ENCODE assay signal across 11 mouse cellular contexts in the genomic region with DNA sequence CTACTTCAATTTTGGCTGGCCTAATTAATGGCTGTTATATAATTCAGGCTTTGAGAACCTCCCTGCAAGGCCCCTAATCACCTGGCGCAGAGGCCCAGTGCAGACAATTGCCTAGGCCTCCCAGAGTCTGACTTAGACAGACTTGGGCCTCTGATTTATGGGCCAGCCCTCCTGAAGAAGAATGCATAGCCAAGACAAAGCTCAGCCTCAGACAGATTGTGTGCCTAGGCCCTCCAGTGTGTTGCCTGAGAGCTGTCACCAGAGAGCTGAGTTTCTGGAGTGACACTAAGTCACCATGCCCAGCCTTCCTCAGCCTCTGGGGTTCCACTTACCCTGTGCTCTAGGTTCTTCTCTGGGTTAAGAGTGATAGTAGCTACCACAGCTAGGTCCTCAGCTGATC.
DNase-seq lines count a peak whose midpoint lies in the region; ATAC-seq and TF ChIP-seq lines count a peak whose summit lies in the region.
"Had no signal": no experiment of that assay in that cellular context is flagged by ENCODE, and none has a peak within 500 bp of the region (broad histone marks: within the 10 kb centered on the region; RNA-seq: fewer than 3 reads in every experiment).

No protein-coding gene starts in this region.

- no peaks in the 10 kb centered on the region for H3K36me3 ChIP-seq in kidney, postnatal 0 days (ENCODE audit: insufficient read depth, low read length)
- H3K36me3 ChIP-seq in forebrain, embryonic 11.5 days (ENCODE audit: control insufficient read depth, insufficient read depth, low read length): no peaks in the 10 kb centered on the region; the same call in 1 of the 2 replicates
- H3K36me3 ChIP-seq in hindbrain, embryonic 12.5 days: no peaks in the 10 kb centered on the region
- peaks cover 11% of the 10 kb centered on the region; the same call in 1 of the 2 replicates for H3K36me3 ChIP-seq in neural tube, embryonic 12.5 days

- H3K4me3 ChIP-seq in kidney, postnatal 0 days (replicated peaks; ENCODE audit: low read depth, low read length): no peak overlapping the region
- H3K4me3 ChIP-seq in forebrain, embryonic 11.5 days (ENCODE audit: low read depth, low read length): no peak overlapping the region
- no peak overlapping the region for H3K4me3 ChIP-seq in hindbrain, embryonic 12.5 days
- H3K4me3 ChIP-seq in neural tube, embryonic 12.5 days: no peak overlapping the region

- no peaks in the 10 kb centered on the region for H3K9me3 ChIP-seq in kidney, postnatal 0 days (replicated peaks; ENCODE audit: low read length)
- H3K9me3 ChIP-seq in forebrain, embryonic 11.5 days (ENCODE audit: control insufficient read depth, low read length): no peaks in the 10 kb centered on the region
- no peaks in the 10 kb centered on the region for H3K9me3 ChIP-seq in hindbrain, embryonic 12.5 days (replicated peaks)
- H3K9me3 ChIP-seq in neural tube, embryonic 12.5 days: no peaks in the 10 kb centered on the region

- no peak for TF ChIP-seq CTCF in kidney, postnatal 0 days (IDR thresholded peaks at IDR 0.05; ENCODE audit: low read depth)

- no peak overlapping the region for H3K4me2 ChIP-seq in kidney, postnatal 0 days (ENCODE audit: low read length)
- no peak overlapping the region for H3K4me2 ChIP-seq in forebrain, embryonic 11.5 days (ENCODE audit: low read depth, low read length, severe bottlenecking)
- no peak overlapping the region for H3K4me2 ChIP-seq in hindbrain, embryonic 12.5 days (replicated peaks)
- H3K4me2 ChIP-seq in neural tube, embryonic 12.5 days (replicated peaks): no peak overlapping the region
- H3K4me2 ChIP-seq: liver, embryonic 11.5 days had no signal

- WGBS in kidney, postnatal 0 days: 46% methylated on average over 1 of the region's 1 CpGs
- 60% methylated on average over 1 of the region's 1 CpGs for WGBS in forebrain, embryonic 11.5 days
- WGBS in hindbrain, embryonic 12.5 days: 60% methylated on average over 1 of the region's 1 CpGs
- WGBS in neural tube, embryonic 12.5 days: 15% methylated on average over 1 of the region's 1 CpGs

- 0 out of 2 replicates have a peak, but pooled peaks have one; percentile 29 for ATAC-seq in kidney, postnatal 0 days (replicated peaks; ENCODE audit: low FRiP score, low read depth)
- peak; percentile 58; the same call in 1 of the 2 replicates for ATAC-seq in forebrain, embryonic 11.5 days (replicated peaks; ENCODE audit: low FRiP score)
- peak; percentile 58; the same call in 1 of the 2 replicates for ATAC-seq in hindbrain, embryonic 12.5 days (ENCODE audit: low FRiP score)
- peak; percentile 87 for ATAC-seq in neural tube, embryonic 12.5 days (ENCODE audit: low FRiP score, low read depth)
- no peak for ATAC-seq in activated CD4-positive, CD25-positive, alpha-beta regulatory T cell, adult 4 months
- ATAC-seq: inflammation-experienced regulatory T-cells, adult 6 months had no signal

- H3K27ac ChIP-seq in kidney, postnatal 0 days: no peak overlapping the region
- 0 out of 2 replicates have a peak overlapping the region, but pooled peaks have one; percentile 3 for H3K27ac ChIP-seq in forebrain, embryonic 11.5 days (ENCODE audit: low read depth, low read length)
- H3K27ac ChIP-seq in hindbrain, embryonic 12.5 days: 0 out of 2 replicates have a peak overlapping the region, but pooled peaks have one; percentile 35
- peak overlapping the region; percentile 42; the same call in 1 of the 2 replicates for H3K27ac ChIP-seq in neural tube, embryonic 12.5 days

- H3K9ac ChIP-seq in kidney, postnatal 0 days (ENCODE audit: low read depth, low read length): no peak overlapping the region
- no peak overlapping the region for H3K9ac ChIP-seq in forebrain, embryonic 11.5 days (ENCODE audit: low read length)
- H3K9ac ChIP-seq in hindbrain, embryonic 12.5 days: no peak overlapping the region
- H3K9ac ChIP-seq in neural tube, embryonic 12.5 days: no peak overlapping the region

- DNase-seq in kidney, postnatal 0 days (ENCODE audit: low spot score): no peak
- DNase-seq in kidney, postnatal 14 days: no peak
- DNase-seq in forebrain, embryonic 11.5 days (ENCODE audit: low spot score): peak; percentile 50
- no peak for DNase-seq in right cerebral cortex, postnatal 4 days
- DNase-seq: lung, postnatal 36 days; thymus, postnatal 36 days had no signal

- H3K27me3 ChIP-seq in kidney, postnatal 0 days (ENCODE audit: insufficient read depth, low read length): no peaks in the 10 kb centered on the region
- no peaks in the 10 kb centered on the region for H3K27me3 ChIP-seq in forebrain, embryonic 11.5 days (ENCODE audit: control insufficient read depth, insufficient read depth, low read length)
- no peaks in the 10 kb centered on the region for H3K27me3 ChIP-seq in hindbrain, embryonic 12.5 days
- H3K27me3 ChIP-seq in neural tube, embryonic 12.5 days (replicated peaks): no peaks in the 10 kb centered on the region

- H3K4me1 ChIP-seq in kidney, postnatal 0 days (replicated peaks; ENCODE audit: insufficient read depth, low read length): no peaks in the 10 kb centered on the region
- H3K4me1 ChIP-seq in forebrain, embryonic 11.5 days (replicated peaks; ENCODE audit: control insufficient read depth, insufficient read depth, low read length): no peaks in the 10 kb centered on the region
- H3K4me1 ChIP-seq in hindbrain, embryonic 12.5 days: peaks cover 4% of the 10 kb centered on the region; the same call in 1 of the 2 replicates
- H3K4me1 ChIP-seq in neural tube, embryonic 12.5 days: peaks cover 14% of the 10 kb centered on the region
